Mouse (Mus musculus) testis, adult 10 weeks (tissue): ENCODE measurements around the gene Nono. TPM values are rescaled to one million over a fixed set of nuclear protein-coding genes. Genes with fewer than 3 reads are reported as not detected.

ENCODE experiments used
- polyA plus RNA-seq: library from polyadenylated mRNA; stranded (reverse); fragments of 350-450 nt; fragmentation: Illumina TruSeq; extraction: RNeasy Lipid Tissue Mini Kit (QIAGEN cat#74804); gene quantifications from one replicate; pipeline ENCODE4 v1.2.3, GENCODE M21; 2014; ENCODE audit warnings: low read depth, low replicate concordance

Nono gene
- polyA plus RNA-seq, result 31.0 TPM

GRCm38 (mm10) chrX:101429142-101429949 lies at the start of gene Nono:
Nono (plus strand) TSS chrX:101429318.

GRCm38 (mm10) chrX:101420700-101421095 lies 8.4 kb upstream of the Nono start, which contains the start of gene Zmym3:
Zmym3 (minus strand) TSS chrX:101420849.

GRCm38 (mm10) chrX:101448886-101449475 lies 19.9 kb downstream of the Nono start, which contains the start of gene Itgb1bp2:
Itgb1bp2 (plus strand) TSS chrX:101449088.

Other genes with a start within 250 kb of the Nono start
- 5.6 TPM for gene Snx12, start 206.8 kb upstream of the Nono start, polyA plus RNA-seq
- gene Foxo4, start 174.8 kb upstream of the Nono start, polyA plus RNA-seq, result 2.2 TPM
- gene Gm614, start 165.3 kb upstream of the Nono start, polyA plus RNA-seq, result 299 TPM
- 0.48 TPM for gene Il2rg, start 161.1 kb upstream of the Nono start, polyA plus RNA-seq
- gene Gm20489, start 160.3 kb upstream of the Nono start, polyA plus RNA-seq, result 0.45 TPM
- 4.1 TPM for gene Med12, start 155.3 kb upstream of the Nono start, polyA plus RNA-seq
- 0.06 TPM for gene Nlgn3, start 130.2 kb upstream of the Nono start, polyA plus RNA-seq
- gene Gjb1, start 52.9 kb upstream of the Nono start, polyA plus RNA-seq, result not detected
- 32.1 TPM for gene Zmym3, start 8.5 kb upstream of the Nono start, polyA plus RNA-seq
- gene Itgb1bp2, start 19.8 kb downstream of the Nono start, polyA plus RNA-seq, result not detected
- gene Taf1, start 103.4 kb downstream of the Nono start, polyA plus RNA-seq, result 21.2 TPM
- gene Ogt, start 210.7 kb downstream of the Nono start, polyA plus RNA-seq, result 51.0 TPM